Mouse (Mus musculus) v-Abl transformed pro-B cells (cell line): ENCODE data around the gene Gm3336.

Experiments
- in situ Hi-C, 2 experiments: fragments of 400-800 bp; cut with MboI; formaldehyde crosslinking; loops; one replicate each; pipeline ENCODE4 v1.15.1; 2025; ENCODE audit not compliant: unreplicated experiment in 2 of 2

Gene Gm3336

GRCm38 (mm10) chr8:70693636-70694035 lies 24.7 kb upstream of the Gm3336 start:
- in situ Hi-C loops: no loop called here

GRCm38 (mm10) chr8:70695318-70696018 lies 22.9 kb upstream of the Gm3336 start:
- in situ Hi-C loops: no loop called here

- in situ Hi-C loops: no loop called here
Measured at GRCm38 (mm10) chr8:70696019-70696885, 22.1 kb upstream of the Gm3336 start.

GRCm38 (mm10) chr8:70696946-70697345 lies 21.4 kb upstream of the Gm3336 start:
- in situ Hi-C loops: no loop called here

- in situ Hi-C loops: no loop called here
Measured at GRCm38 (mm10) chr8:70697366-70698250, 20.7 kb upstream of the Gm3336 start.

GRCm38 (mm10) chr8:70698310-70699109 lies 19.8 kb upstream of the Gm3336 start, which contains the start of gene Jund:
Jund (plus strand) TSS chr8:70698949.
- in situ Hi-C loops: no loop called here

- in situ Hi-C loops: no loop called here
Measured at GRCm38 (mm10) chr8:70699116-70699833, 19.1 kb upstream of the Gm3336 start.

GRCm38 (mm10) chr8:70699834-70700554 lies 18.3 kb upstream of the Gm3336 start:
- in situ Hi-C loops: loop anchor here in 1 of 2 experiments (25.0 kb wide), 1 partner anchor 687 kb away; the partner anchor contains the start of genes Babam1, Nr2f6 and Ushbp1

- in situ Hi-C loops: loop anchor here in 1 of 2 experiments (25.0 kb wide), 1 partner anchor 687 kb away; the partner anchor contains the start of genes Babam1, Nr2f6 and Ushbp1
Measured at GRCm38 (mm10) chr8:70700555-70700922, 17.8 kb upstream of the Gm3336 start.

GRCm38 (mm10) chr8:70701048-70701981 lies 17.0 kb upstream of the Gm3336 start:
- in situ Hi-C loops: loop anchor here in 1 of 2 experiments (25.0 kb wide), 1 partner anchor 686 kb away; the partner anchor contains the start of genes Babam1, Nr2f6 and Ushbp1

- in situ Hi-C loops: loop anchor here in 1 of 2 experiments (25.0 kb wide), 1 partner anchor 685 kb away; the partner anchor contains the start of genes Babam1, Nr2f6 and Ushbp1
Measured at GRCm38 (mm10) chr8:70701982-70702841, 16.1 kb upstream of the Gm3336 start.

GRCm38 (mm10) chr8:70702842-70703182 lies 15.5 kb upstream of the Gm3336 start:
- in situ Hi-C loops: loop anchor here in 1 of 2 experiments (25.0 kb wide), 1 partner anchor 684 kb away; the partner anchor contains the start of genes Babam1, Nr2f6 and Ushbp1

- in situ Hi-C loops: loop anchor here in 1 of 2 experiments (25.0 kb wide), 1 partner anchor 684 kb away; the partner anchor contains the start of genes Babam1, Nr2f6 and Ushbp1
Measured at GRCm38 (mm10) chr8:70703287-70703686, 15.1 kb upstream of the Gm3336 start, which contains the start of gene Iqcn. Iqcn (plus strand) TSS chr8:70703457.

- in situ Hi-C loops: loop anchor here in 1 of 2 experiments (5.0 to 25.0 kb wide), 2 partner anchors 36 to 679 kb away; partner anchors contain the start of genes Babam1, Lsm4, Nr2f6 and Ushbp1
Measured at GRCm38 (mm10) chr8:70708281-70708680, 10.1 kb upstream of the Gm3336 start.

GRCm38 (mm10) chr8:70709794-70710193 lies 8.5 kb upstream of the Gm3336 start:
- in situ Hi-C loops: loop anchor here (5.0 to 25.0 kb wide), 5 partner anchors 37 to 678 kb away; partner anchors contain the start of genes Lsm4 (in 2 of the 2), Babam1 (in 1 of the 2), Gdf15 (in 1 of the 2) and Nr2f6 (in 1 of the 2)
